Mouse (Mus musculus): ENCODE results near the gene Morn3.

The Morn3 gene

DNA sequence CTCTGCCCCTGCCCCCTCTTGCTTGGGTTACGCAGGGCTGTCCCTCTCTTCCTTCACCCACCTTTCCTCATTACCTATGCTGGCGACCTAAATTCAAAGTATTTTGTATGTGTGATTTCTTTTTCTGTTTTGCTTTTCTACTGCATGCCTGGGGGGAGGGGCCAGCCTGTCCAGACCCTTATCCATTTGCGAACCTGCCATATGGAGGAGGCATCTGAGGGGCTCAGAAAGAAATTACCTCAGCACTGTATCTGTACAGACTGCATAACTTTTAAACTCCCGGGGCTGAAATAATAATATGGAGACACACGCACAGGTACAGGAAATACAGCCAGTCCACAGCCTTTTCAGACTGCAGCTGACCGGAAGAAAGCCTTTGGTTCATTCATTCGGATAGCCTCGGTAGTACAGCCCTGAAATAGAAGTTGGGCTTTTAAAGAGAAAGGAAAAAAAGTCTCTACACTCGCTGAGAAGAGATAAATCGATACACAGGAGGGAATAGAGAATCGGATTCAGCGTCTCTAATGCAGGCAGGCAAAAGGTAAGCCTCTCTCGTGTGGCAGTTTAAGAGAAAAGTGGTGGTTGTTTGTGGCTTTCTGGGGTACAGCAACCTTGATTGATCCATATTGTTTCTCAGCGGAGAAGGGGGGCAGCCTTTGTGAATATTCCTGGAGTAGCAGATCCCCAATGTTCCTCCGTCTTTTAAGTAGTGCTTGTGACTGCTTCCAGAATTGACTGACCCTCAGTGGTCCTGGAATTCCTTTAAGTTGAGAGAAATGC, 57.1 kb downstream of the Morn3 start, which contains the start of gene Kdm2b:
Kdm2b (minus strand) TSS at position 273 of the 780 bp plus-strand sequence.
- DNase-seq = no peak

DNA sequence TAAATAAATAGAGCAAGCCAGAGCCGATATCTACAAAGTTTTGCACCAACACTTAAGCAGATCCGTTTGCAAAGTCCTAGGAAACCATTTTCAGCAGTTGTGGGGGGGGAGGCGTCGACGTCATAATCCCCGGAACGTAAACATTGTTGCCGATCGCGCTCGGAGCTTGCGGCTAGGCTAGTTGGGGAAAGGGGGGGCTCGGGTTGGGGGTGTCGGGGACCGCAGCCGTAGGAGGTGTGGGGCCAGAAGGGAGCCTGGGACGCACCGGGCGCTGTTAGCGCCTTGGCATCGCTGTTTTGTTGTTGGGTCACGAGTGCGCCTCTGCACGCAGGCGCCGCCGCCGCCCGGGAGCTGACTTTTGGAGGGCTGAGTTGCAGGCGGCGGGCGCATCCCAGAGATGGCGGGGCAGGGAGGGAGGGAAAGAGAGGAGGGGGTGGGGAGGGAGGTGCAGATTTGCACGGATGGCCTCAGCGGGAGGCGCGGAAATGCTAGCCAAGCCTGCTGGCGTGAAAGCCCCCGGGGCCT, 57.8 kb downstream of the Morn3 start:
- peak; percentile 64 to 74 for DNase-seq

DNA sequence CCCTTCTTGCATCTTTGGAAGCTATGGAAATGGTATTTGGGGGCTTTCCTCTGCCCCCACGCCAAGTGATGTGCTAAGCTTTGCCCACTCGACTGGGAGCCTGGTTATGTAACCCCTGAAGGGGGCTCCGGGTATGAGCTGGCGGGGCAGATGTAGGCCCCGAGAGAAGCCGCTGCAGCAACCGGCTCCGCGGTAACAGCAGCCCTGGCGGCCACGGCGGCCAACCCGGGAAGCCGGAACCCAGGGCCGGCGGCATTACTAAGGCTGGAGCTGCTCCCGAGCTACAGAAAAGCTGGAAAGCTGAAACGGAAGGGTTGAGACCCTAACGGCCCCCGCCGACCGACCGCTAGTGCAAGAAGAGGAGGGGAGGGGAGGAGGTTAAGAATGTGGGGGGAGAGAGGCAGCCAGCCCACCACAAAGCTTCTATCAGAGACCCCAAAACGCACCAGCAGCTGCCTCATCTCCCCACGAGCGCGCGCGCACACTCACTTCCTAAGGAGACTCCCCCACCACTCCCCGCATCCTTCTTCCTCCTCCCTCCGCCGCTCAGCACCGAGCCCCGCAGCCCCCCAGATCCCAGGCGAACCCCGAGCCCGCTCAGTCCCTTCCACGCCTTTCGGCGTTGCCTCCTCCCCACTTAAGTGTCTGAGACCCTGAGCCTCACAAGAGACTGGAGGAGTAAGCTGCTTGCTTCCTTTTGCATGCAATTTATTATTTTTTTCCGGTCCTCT, 58.6 kb downstream of the Morn3 start:
- DNase-seq = peak; percentile 55 to 66

DNA sequence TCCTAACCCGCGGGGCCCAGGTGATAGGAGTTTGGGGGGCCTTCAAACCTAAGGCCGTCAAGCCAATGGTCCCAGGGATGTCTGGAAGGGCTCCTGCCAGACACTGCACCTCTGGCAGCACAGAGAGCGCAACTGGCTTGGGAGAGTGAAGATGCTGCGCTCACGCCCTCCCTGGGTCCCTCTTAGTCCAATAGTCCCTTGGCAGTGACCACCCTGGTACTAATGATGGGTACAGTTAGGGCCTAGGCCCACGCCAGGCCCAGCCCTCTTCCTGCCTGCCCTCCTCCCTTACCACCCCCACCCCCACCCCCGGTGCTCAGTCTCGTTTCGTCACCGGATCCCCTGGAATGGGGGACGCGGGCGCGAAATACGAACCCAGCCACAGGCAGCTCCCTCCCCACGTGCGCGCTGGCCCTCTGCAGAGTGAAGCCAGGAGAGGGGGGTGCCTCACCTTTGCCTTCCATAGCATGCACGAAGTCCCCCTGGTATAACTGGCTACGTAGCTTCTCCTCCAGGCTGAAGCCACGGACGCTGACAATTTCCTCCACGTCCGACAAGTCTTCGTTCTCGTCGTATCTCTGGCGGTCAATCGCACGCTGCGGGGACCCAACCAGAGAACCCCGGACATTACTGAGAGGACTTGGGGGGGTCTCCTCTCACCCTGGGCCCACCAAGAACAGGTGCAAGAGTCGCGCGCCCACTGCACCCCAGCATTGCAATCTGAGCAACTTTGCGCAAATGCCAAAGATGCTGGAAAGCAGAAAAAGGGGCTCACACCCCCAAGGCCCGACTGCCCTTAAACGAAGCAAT, 59.4 kb downstream of the Morn3 start:
- DNase-seq = peak in 1 of 2 experiments; percentile 47

DNA sequence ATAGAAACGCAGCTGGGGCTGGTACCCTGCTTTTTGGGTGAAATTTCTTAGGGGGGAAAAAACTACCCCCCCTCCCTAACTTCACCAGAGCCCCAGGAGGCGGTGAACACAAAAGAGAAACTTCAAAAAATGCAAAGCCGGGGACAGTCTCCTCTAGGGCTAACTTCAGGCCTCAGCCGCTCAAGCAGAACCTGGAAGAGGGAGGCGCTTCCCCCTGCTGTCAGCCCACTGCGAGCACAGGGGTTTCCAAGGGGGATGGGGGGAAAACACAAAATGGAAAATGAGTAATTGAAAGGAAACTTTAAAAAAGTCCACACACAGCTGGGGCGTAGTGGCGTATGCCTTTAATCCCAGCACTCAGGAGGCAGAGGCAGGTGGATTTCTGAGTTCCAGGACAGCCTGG, 60.7 kb downstream of the Morn3 start:
- no peak for DNase-seq
